Mouse (Mus musculus): ENCODE results near the gene Sipa1l1. TPM values are rescaled to one million over a fixed set of nuclear protein-coding genes. Genes with fewer than 3 reads are reported as not detected.

Sipa1l1 gene
- total and polyA plus RNA-seq, 2 experiments from 2014 or later = 7.0 to 17.1 TPM

- Histone ChIP-seq H3K27me3 (ENCODE audit: control insufficient read depth, insufficient read depth, low read length) (no peaks in the 10 kb centered on the region), H3K9me3 (replicated peaks; ENCODE audit: control insufficient read depth, low read length) (no peaks in the 10 kb centered on the region), H3K4me3 (ENCODE audit: low read depth, low read length) (no peak overlapping the region), H3K27ac (ENCODE audit: low read depth) (no peak overlapping the region), H3K4me2 (ENCODE audit: low read depth, low read length) (no peak overlapping the region), H3K4me1 (ENCODE audit: control insufficient read depth, insufficient read depth) (no peaks in the 10 kb centered on the region), H3K9ac (replicated peaks; ENCODE audit: low read depth, low read length) (no peak overlapping the region), H3K36me3 (replicated peaks; ENCODE audit: control insufficient read depth, insufficient read depth, low read length) (no peaks in the 10 kb centered on the region)
- ATAC-seq (ENCODE audit: insufficient read depth, low read depth) (no peak), DNase-seq (ENCODE audit: low spot score) (no peak)
- WGBS = 85% methylated on average over 12 of the region's 12 CpGs
- no peak for TF ChIP-seq CTCF (IDR thresholded peaks at IDR 0.05; ENCODE audit: low read depth)
Measured at GRCm38 (mm10) chr12:82332836-82333614, 163.9 kb downstream of the Sipa1l1 start.

- ATAC-seq (ENCODE audit: insufficient read depth, low read depth) = no peak
- H3K4me3 ChIP-seq (ENCODE audit: low read depth, low read length) = no peak overlapping the region
Measured at GRCm38 (mm10) chr12:82333999-82334398, 164.9 kb downstream of the Sipa1l1 start.

GRCm38 (mm10) chr12:82334550-82334949 lies 165.4 kb downstream of the Sipa1l1 start:
- Histone ChIP-seq H3K4me3 (ENCODE audit: low read depth, low read length) (no peak overlapping the region), H3K9me3 (replicated peaks; ENCODE audit: control insufficient read depth, low read length) (no peaks in the 10 kb centered on the region), H3K27ac (ENCODE audit: low read depth) (no peak overlapping the region), H3K4me2 (ENCODE audit: low read depth, low read length) (no peak overlapping the region), H3K4me1 (ENCODE audit: control insufficient read depth, insufficient read depth) (peaks cover 2% of the 10 kb centered on the region; the same call in 1 of the 2 replicates), H3K9ac (replicated peaks; ENCODE audit: low read depth, low read length) (no peak overlapping the region), H3K36me3 (replicated peaks; ENCODE audit: control insufficient read depth, insufficient read depth, low read length) (no peaks in the 10 kb centered on the region), H3K27me3 (ENCODE audit: control insufficient read depth, insufficient read depth, low read length) (no peaks in the 10 kb centered on the region)
- TF ChIP-seq CTCF (IDR thresholded peaks at IDR 0.05; ENCODE audit: low read depth) = no peak
- TF ChIP-seq EP300 (IDR thresholded peaks at IDR 0.05; ENCODE audit: low read depth) = no peak
- DNase-seq (ENCODE audit: low spot score) (no peak), ATAC-seq (ENCODE audit: insufficient read depth, low read depth) (no peak)
- 79% methylated on average over 4 of the region's 4 CpGs for WGBS

More at GRCm38 (mm10) chr12:82333999-82334398, 164.9 kb downstream of the Sipa1l1 start:
- no peak for TF ChIP-seq EP300 (IDR thresholded peaks at IDR 0.05; ENCODE audit: low read depth)
- no peak for TF ChIP-seq CTCF (IDR thresholded peaks at IDR 0.05; ENCODE audit: low read depth)
- Histone ChIP-seq H3K4me1 (ENCODE audit: control insufficient read depth, insufficient read depth) (no peaks in the 10 kb centered on the region), H3K4me2 (ENCODE audit: low read depth, low read length) (no peak overlapping the region), H3K27me3 (ENCODE audit: control insufficient read depth, insufficient read depth, low read length) (no peaks in the 10 kb centered on the region), H3K9me3 (replicated peaks; ENCODE audit: control insufficient read depth, low read length) (no peaks in the 10 kb centered on the region), H3K27ac (ENCODE audit: low read depth) (no peak overlapping the region), H3K36me3 (replicated peaks; ENCODE audit: control insufficient read depth, insufficient read depth, low read length) (no peaks in the 10 kb centered on the region), H3K9ac (replicated peaks; ENCODE audit: low read depth, low read length) (no peak overlapping the region)
- 76% methylated on average over 5 of the region's 5 CpGs for WGBS
- no peak for DNase-seq (ENCODE audit: low spot score)

- Histone ChIP-seq H3K27ac (ENCODE audit: low read depth) (no peak overlapping the region), H3K4me3 (ENCODE audit: low read depth, low read length) (no peak overlapping the region), H3K4me2 (ENCODE audit: low read depth, low read length) (no peak overlapping the region), H3K27me3 (ENCODE audit: control insufficient read depth, insufficient read depth, low read length) (no peaks in the 10 kb centered on the region), H3K9ac (replicated peaks; ENCODE audit: low read depth, low read length) (no peak overlapping the region), H3K9me3 (replicated peaks; ENCODE audit: control insufficient read depth, low read length) (no peaks in the 10 kb centered on the region), H3K4me1 (ENCODE audit: control insufficient read depth, insufficient read depth) (peaks cover 7% of the 10 kb centered on the region), H3K36me3 (replicated peaks; ENCODE audit: control insufficient read depth, insufficient read depth, low read length) (no peaks in the 10 kb centered on the region)
- ATAC-seq (ENCODE audit: insufficient read depth, low read depth) = no peak
- 0% methylated on average over 1 of the region's 1 CpGs for WGBS
- TF ChIP-seq CTCF (IDR thresholded peaks at IDR 0.05; ENCODE audit: low read depth) = no peak
- no peak for TF ChIP-seq EP300 (IDR thresholded peaks at IDR 0.05; ENCODE audit: low read depth)
- DNase-seq (ENCODE audit: low spot score) = no peak
Measured at GRCm38 (mm10) chr12:82335095-82335494, 166.0 kb downstream of the Sipa1l1 start.

GRCm38 (mm10) chr12:82338550-82338949 lies 169.4 kb downstream of the Sipa1l1 start:
- Histone ChIP-seq H3K9ac (replicated peaks; ENCODE audit: low read depth, low read length) (no peak overlapping the region), H3K9me3 (replicated peaks; ENCODE audit: control insufficient read depth, low read length) (no peaks in the 10 kb centered on the region), H3K4me2 (ENCODE audit: low read depth, low read length) (no peak overlapping the region), H3K4me1 (ENCODE audit: control insufficient read depth, insufficient read depth) (peaks cover 7% of the 10 kb centered on the region), H3K4me3 (ENCODE audit: low read depth, low read length) (no peak overlapping the region), H3K36me3 (replicated peaks; ENCODE audit: control insufficient read depth, insufficient read depth, low read length) (0 out of 2 replicates have a peak, but pooled peaks cover 6% of the 10 kb centered on the region), H3K27ac (ENCODE audit: low read depth) (no peak overlapping the region; the same call in 1 of the 2 replicates), H3K27me3 (ENCODE audit: control insufficient read depth, insufficient read depth, low read length) (no peaks in the 10 kb centered on the region)
- DNase-seq (ENCODE audit: low spot score) (no peak), ATAC-seq (ENCODE audit: insufficient read depth, low read depth) (no peak)
- WGBS = 90% methylated on average over 4 of the region's 4 CpGs
- TF ChIP-seq CTCF (IDR thresholded peaks at IDR 0.05; ENCODE audit: low read depth) (no peak), EP300 (IDR thresholded peaks at IDR 0.05; ENCODE audit: low read depth) (no peak)
